Mouse (Mus musculus): ENCODE results near the gene Prrg3. TPM values are rescaled to one million over a fixed set of nuclear protein-coding genes. Genes with fewer than 3 reads are reported as not detected.

Gene Prrg3
- polyA plus RNA-seq, 1 experiment from 2014 or later: 6.5 TPM

- no peaks in the 10 kb centered on the region for H3K27me3 ChIP-seq
- no peaks in the 10 kb centered on the region for H3K9me3 ChIP-seq (replicated peaks)
- no peak for ATAC-seq
- 97% methylated on average over 1 of the region's 1 CpGs for WGBS
- H3K9ac ChIP-seq: no peak overlapping the region
- H3K4me1 ChIP-seq: no peaks in the 10 kb centered on the region
- H3K36me3 ChIP-seq (ENCODE audit: poor library complexity, severe bottlenecking): no peaks in the 10 kb centered on the region
- no peak overlapping the region for H3K4me3 ChIP-seq
- H3K4me2 ChIP-seq: no peak overlapping the region
- H3K27ac ChIP-seq: no peak overlapping the region
Measured at GRCm38 (mm10) chrX:71983775-71984174, 21.4 kb downstream of the Prrg3 start.

GRCm38 (mm10) chrX:71991549-71991948, 29.1 kb downstream of the Prrg3 start, which contains the start of gene Cnga2:
Cnga2 (plus strand) TSS chrX:71991849.
- no peaks in the 10 kb centered on the region for H3K27me3 ChIP-seq
- WGBS: 88% methylated on average over 3 of the region's 3 CpGs
- H3K9me3 ChIP-seq (replicated peaks): no peaks in the 10 kb centered on the region
- H3K36me3 ChIP-seq (ENCODE audit: poor library complexity, severe bottlenecking): no peaks in the 10 kb centered on the region
- ATAC-seq: no peak
- no peak within 1 kb of the TSS for H3K4me2 ChIP-seq
- H3K4me1 ChIP-seq: no peaks in the 10 kb centered on the region
- H3K9ac ChIP-seq: no peak within 1 kb of the TSS
- no peak within 1 kb of the TSS for H3K27ac ChIP-seq
- no peak within 1 kb of the TSS for H3K4me3 ChIP-seq

- no peaks in the 10 kb centered on the region for H3K27me3 ChIP-seq
- 70% methylated on average over 1 of the region's 1 CpGs for WGBS
Measured at GRCm38 (mm10) chrX:71995972-71996371, 33.5 kb downstream of the Prrg3 start.

GRCm38 (mm10) chrX:72009930-72010329, 47.5 kb downstream of the Prrg3 start:
- H3K27me3 ChIP-seq: no peaks in the 10 kb centered on the region
- H3K27ac ChIP-seq: no peak overlapping the region
- no peaks in the 10 kb centered on the region for H3K4me1 ChIP-seq
- no peaks in the 10 kb centered on the region for H3K36me3 ChIP-seq (ENCODE audit: poor library complexity, severe bottlenecking)
- no peak for ATAC-seq
- no peaks in the 10 kb centered on the region for H3K9me3 ChIP-seq (replicated peaks)
- H3K9ac ChIP-seq: no peak overlapping the region
- H3K4me3 ChIP-seq: no peak overlapping the region
- no peak overlapping the region for H3K4me2 ChIP-seq

More at GRCm38 (mm10) chrX:71995972-71996371, 33.5 kb downstream of the Prrg3 start:
- Histone ChIP-seq H3K4me2 (no peak overlapping the region), H3K9me3 (replicated peaks) (no peaks in the 10 kb centered on the region), H3K9ac (no peak overlapping the region), H3K27ac (no peak overlapping the region), H3K4me1 (no peaks in the 10 kb centered on the region), H3K36me3 (ENCODE audit: poor library complexity, severe bottlenecking) (no peaks in the 10 kb centered on the region), H3K4me3 (no peak overlapping the region)
- ATAC-seq: no peak

GRCm38 (mm10) chrX:72012236-72012635, 49.8 kb downstream of the Prrg3 start:
- H3K36me3 ChIP-seq (ENCODE audit: poor library complexity, severe bottlenecking): no peaks in the 10 kb centered on the region
- H3K9me3 ChIP-seq (replicated peaks): no peaks in the 10 kb centered on the region
- no peak overlapping the region for H3K27ac ChIP-seq
- H3K4me3 ChIP-seq: no peak overlapping the region
- H3K27me3 ChIP-seq: no peaks in the 10 kb centered on the region
- no peaks in the 10 kb centered on the region for H3K4me1 ChIP-seq
- no peak overlapping the region for H3K9ac ChIP-seq
- WGBS: 69% methylated on average over 9 of the region's 9 CpGs
- no peak overlapping the region for H3K4me2 ChIP-seq
- ATAC-seq: no peak

GRCm38 (mm10) chrX:72012804-72013203, 50.4 kb downstream of the Prrg3 start:
- Histone ChIP-seq H3K27ac (no peak overlapping the region), H3K4me2 (no peak overlapping the region), H3K27me3 (no peaks in the 10 kb centered on the region), H3K36me3 (ENCODE audit: poor library complexity, severe bottlenecking) (no peaks in the 10 kb centered on the region), H3K4me3 (no peak overlapping the region), H3K9ac (no peak overlapping the region), H3K4me1 (no peaks in the 10 kb centered on the region), H3K9me3 (replicated peaks) (no peaks in the 10 kb centered on the region)
- no peak for ATAC-seq
- 29% methylated on average over 3 of the region's 3 CpGs for WGBS

- no peak for ATAC-seq
- WGBS: 78% methylated on average over 1 of the region's 1 CpGs
- Histone ChIP-seq H3K4me2 (no peak overlapping the region), H3K4me1 (no peaks in the 10 kb centered on the region), H3K36me3 (ENCODE audit: poor library complexity, severe bottlenecking) (no peaks in the 10 kb centered on the region), H3K9ac (no peak overlapping the region), H3K27ac (no peak overlapping the region), H3K9me3 (replicated peaks) (no peaks in the 10 kb centered on the region), H3K27me3 (no peaks in the 10 kb centered on the region), H3K4me3 (no peak overlapping the region)
Measured at GRCm38 (mm10) chrX:72022241-72022640, 59.8 kb downstream of the Prrg3 start.

Other genes starting within 250 kb of the Prrg3 start
- gene Vma21, start 146.7 kb upstream of the Prrg3 start, polyA plus RNA-seq (2015; fragmentation: Nextera tagmentation; extraction: Ambion mirVana): 51.9 and 56.8 TPM in 2 replicates
- gene Gm1141, start 41.6 kb upstream of the Prrg3 start, polyA plus RNA-seq (2015; fragmentation: Nextera tagmentation; extraction: Ambion mirVana): 0.13 TPM in 1 of 2 replicates, not detected in the other
- gene Fate1, start 10.4 kb downstream of the Prrg3 start, polyA plus RNA-seq (2015; fragmentation: Nextera tagmentation; extraction: Ambion mirVana): not detected in 2 replicates
- gene Cnga2, start 29.2 kb downstream of the Prrg3 start, polyA plus RNA-seq (2015; fragmentation: Nextera tagmentation; extraction: Ambion mirVana): 0.06 and 0.18 TPM in 2 replicates